Mouse (Mus musculus) neural tube, embryonic 14.5 days (tissue): ENCODE data around the gene Arhgef10l. TPM values are rescaled to one million over a fixed set of nuclear protein-coding genes. Genes with fewer than 3 reads are reported as not detected.

Experiments used
- ATAC-seq: fragments of 200-750 bp; cut with Nextera tagmentation; 2 replicates; pipeline ENCODE4 v1.8.0; 2017; ENCODE audit warnings: low read depth, mild to moderate bottlenecking, moderate TSS enrichment, moderate library complexity
- H3K27ac ChIP-seq: fragments of 300-500 bp; sonication (generic); 2 replicates; pipeline ENCODE4 v1.5.1; 2014; ENCODE audit warnings: low read depth, mild to moderate bottlenecking, control low read depth, low read length, moderate library complexity, mixed read lengths
- H3K27me3 ChIP-seq: fragments of 300-500 bp; sonication (generic); 2 replicates; pipeline ENCODE4 v1.6.1; 2014; ENCODE audit warnings: low read length; ENCODE audit not compliant: control insufficient read depth, insufficient read depth
- H3K36me3 ChIP-seq: fragments of 300-500 bp; sonication (generic); 2 replicates; pipeline ENCODE4 v1.6.1; 2014; ENCODE audit warnings: low read length, mixed read lengths; ENCODE audit not compliant: control insufficient read depth, insufficient read depth
- H3K4me1 ChIP-seq: fragments of 300-500 bp; sonication (generic); 2 replicates; pipeline ENCODE4 v1.6.1; 2014; ENCODE audit warnings: low read length; ENCODE audit not compliant: control insufficient read depth, insufficient read depth
- H3K4me2 ChIP-seq: fragments of 300-500 bp; sonication (generic); 2 replicates; pipeline ENCODE4 v1.6.1; 2014; ENCODE audit warnings: mild to moderate bottlenecking, low read depth, low read length, control low read depth
- H3K4me3 ChIP-seq: fragments of 300-500 bp; sonication (generic); 2 replicates; pipeline ENCODE4 v1.5.1; 2014; ENCODE audit warnings: low read depth, low read length, control low read depth, mixed read lengths
- H3K9ac ChIP-seq: fragments of 300-500 bp; sonication (generic); replicated peaks from 2 replicates; pipeline ENCODE4 v1.6.1; 2014; ENCODE audit warnings: low read depth, mild to moderate bottlenecking, control low read depth, low read length, mixed read lengths
- H3K9me3 ChIP-seq: fragments of 300-500 bp; sonication (generic); 2 replicates; pipeline ENCODE4 v1.6.1; 2016; ENCODE audit warnings: low read length; ENCODE audit not compliant: control insufficient read depth
- WGBS: fragments of 180-500 bp; shearing (Covaris S2); extraction: QIAGEN DNeasy Blood & Tissue Kit; methylation state at CpG from one replicate; pipeline ENCODE4 v1.1.7; 2014; 5-methylcytosine and 5-hydroxymethylcytosine counted together
- polyA plus RNA-seq: library from polyadenylated mRNA; unstranded; fragments of >200 nt; fragmentation: Nextera tagmentation; extraction: Ambion mirVana; gene quantifications from 2 replicates; pipeline ENCODE4 v1.2.1, GENCODE M21; 2014

The Arhgef10l gene
- polyA plus RNA-seq, 1 experiment from 2014 or later = 18.8 TPM

GRCm38 (mm10) chr4:140555273-140555672, 110.5 kb downstream of the Arhgef10l start:
- no peak overlapping the region for H3K4me2 ChIP-seq
- H3K36me3 ChIP-seq = peaks cover 28% of the 10 kb centered on the region
- H3K4me3 ChIP-seq = no peak overlapping the region
- 48% methylated on average over 7 of the region's 7 CpGs for WGBS
- H3K27ac ChIP-seq = no peak overlapping the region
- peak; percentile 41 for ATAC-seq
- no peaks in the 10 kb centered on the region for H3K9me3 ChIP-seq
- H3K27me3 ChIP-seq = no peaks in the 10 kb centered on the region
- H3K9ac ChIP-seq = no peak overlapping the region
- H3K4me1 ChIP-seq = no peaks in the 10 kb centered on the region

GRCm38 (mm10) chr4:140554552-140554951, 111.3 kb downstream of the Arhgef10l start:
- peaks cover 28% of the 10 kb centered on the region for H3K36me3 ChIP-seq
- H3K27me3 ChIP-seq = no peaks in the 10 kb centered on the region
- H3K4me3 ChIP-seq = no peak overlapping the region
- WGBS = 85% methylated on average over 4 of the region's 4 CpGs
- ATAC-seq = no peak
- H3K4me2 ChIP-seq = no peak overlapping the region
- H3K9me3 ChIP-seq = no peaks in the 10 kb centered on the region
- H3K27ac ChIP-seq = no peak overlapping the region
- no peak overlapping the region for H3K9ac ChIP-seq
- H3K4me1 ChIP-seq = 0 out of 2 replicates have a peak, but pooled peaks cover 5% of the 10 kb centered on the region

- Histone ChIP-seq H3K36me3 (peaks cover 16% of the 10 kb centered on the region), H3K9me3 (no peaks in the 10 kb centered on the region), H3K27me3 (no peaks in the 10 kb centered on the region), H3K4me2 (no peak overlapping the region), H3K4me1 (0 out of 2 replicates have a peak, but pooled peaks cover 9% of the 10 kb centered on the region), H3K9ac (no peak overlapping the region), H3K4me3 (no peak overlapping the region), H3K27ac (no peak overlapping the region)
- ATAC-seq = no peak
- 86% methylated on average over 17 of the region's 17 CpGs for WGBS
Measured at GRCm38 (mm10) chr4:140551766-140552165, 114.0 kb downstream of the Arhgef10l start.

GRCm38 (mm10) chr4:140550670-140551069, 115.1 kb downstream of the Arhgef10l start:
- 94% methylated on average over 6 of the region's 6 CpGs for WGBS
- peaks cover 21% of the 10 kb centered on the region for H3K36me3 ChIP-seq

GRCm38 (mm10) chr4:140549975-140550374, 115.8 kb downstream of the Arhgef10l start:
- peak; percentile 79 for ATAC-seq
- WGBS = 34% methylated on average over 12 of the region's 12 CpGs
- peaks cover 25% of the 10 kb centered on the region for H3K36me3 ChIP-seq

More at GRCm38 (mm10) chr4:140550670-140551069, 115.1 kb downstream of the Arhgef10l start:
- Histone ChIP-seq H3K4me3 (no peak overlapping the region), H3K27me3 (no peaks in the 10 kb centered on the region), H3K9ac (no peak overlapping the region), H3K4me2 (no peak overlapping the region), H3K4me1 (0 out of 2 replicates have a peak, but pooled peaks cover 9% of the 10 kb centered on the region), H3K9me3 (no peaks in the 10 kb centered on the region), H3K27ac (peak overlapping the region; percentile 57; the same call in 1 of the 2 replicates)
- no peak for ATAC-seq

GRCm38 (mm10) chr4:140547488-140547887, 118.3 kb downstream of the Arhgef10l start:
- ATAC-seq = peak; percentile 32; the same call in 1 of the 2 replicates
- Histone ChIP-seq H3K36me3 (peaks cover 31% of the 10 kb centered on the region), H3K9ac (no peak overlapping the region), H3K4me2 (no peak overlapping the region), H3K27me3 (no peaks in the 10 kb centered on the region), H3K9me3 (no peaks in the 10 kb centered on the region), H3K4me1 (0 out of 2 replicates have a peak, but pooled peaks cover 9% of the 10 kb centered on the region), H3K4me3 (no peak overlapping the region), H3K27ac (no peak overlapping the region)
- 32% methylated on average over 7 of the region's 7 CpGs for WGBS

More at GRCm38 (mm10) chr4:140549975-140550374, 115.8 kb downstream of the Arhgef10l start:
- 0 out of 2 replicates have a peak, but pooled peaks cover 9% of the 10 kb centered on the region for H3K4me1 ChIP-seq
- H3K9ac ChIP-seq = no peak overlapping the region
- H3K27me3 ChIP-seq = no peaks in the 10 kb centered on the region
- H3K4me2 ChIP-seq = no peak overlapping the region
- H3K27ac ChIP-seq = peak overlapping the region; percentile 57
- no peak overlapping the region for H3K4me3 ChIP-seq
- H3K9me3 ChIP-seq = no peaks in the 10 kb centered on the region

GRCm38 (mm10) chr4:140539125-140539524, 126.7 kb downstream of the Arhgef10l start:
- H3K36me3 ChIP-seq = peaks cover 22% of the 10 kb centered on the region

GRCm38 (mm10) chr4:140537561-140538021, 128.2 kb downstream of the Arhgef10l start:
- no peak overlapping the region for H3K9ac ChIP-seq
- no peak for ATAC-seq
- peaks cover 18% of the 10 kb centered on the region for H3K36me3 ChIP-seq
- H3K27me3 ChIP-seq = no peaks in the 10 kb centered on the region
- H3K4me3 ChIP-seq = no peak overlapping the region
- no peak overlapping the region for H3K4me2 ChIP-seq
- no peaks in the 10 kb centered on the region for H3K9me3 ChIP-seq
- 82% methylated on average over 5 of the region's 5 CpGs for WGBS
- no peak overlapping the region for H3K27ac ChIP-seq
- H3K4me1 ChIP-seq = peaks cover 1% of the 10 kb centered on the region; the same call in 1 of the 2 replicates

More at GRCm38 (mm10) chr4:140539125-140539524, 126.7 kb downstream of the Arhgef10l start:
- H3K27ac ChIP-seq = no peak overlapping the region; the same call in 1 of the 2 replicates
- H3K4me1 ChIP-seq = no peaks in the 10 kb centered on the region
- WGBS = 32% methylated on average over 11 of the region's 11 CpGs
- peak; percentile 62; the same call in 1 of the 2 replicates for ATAC-seq
- no peaks in the 10 kb centered on the region for H3K27me3 ChIP-seq
- no peak overlapping the region for H3K4me3 ChIP-seq
- no peaks in the 10 kb centered on the region for H3K9me3 ChIP-seq
- no peak overlapping the region for H3K4me2 ChIP-seq
- no peak overlapping the region for H3K9ac ChIP-seq

- Histone ChIP-seq H3K4me1 (peaks cover 10% of the 10 kb centered on the region), H3K9ac (no peak overlapping the region), H3K9me3 (no peaks in the 10 kb centered on the region), H3K36me3 (peaks cover 16% of the 10 kb centered on the region; the same call in 1 of the 2 replicates), H3K27me3 (no peaks in the 10 kb centered on the region), H3K4me3 (no peak overlapping the region), H3K27ac (no peak overlapping the region), H3K4me2 (no peak overlapping the region)
- WGBS = 88% methylated on average over 8 of the region's 8 CpGs
- ATAC-seq = no peak
Measured at GRCm38 (mm10) chr4:140535323-140535722, 130.5 kb downstream of the Arhgef10l start.
